Mouse (Mus musculus) E14TG2a.4 (cell line): ENCODE measurements at regions not wholly inside any gene's neighbourhood (a gene's known extent, or its start where the extent isn't known, plus 50 kb on each side); places are given as distances from the start of the nearest gene placed in this dataset.

Experiments
- CTCF ChIP-seq: conservative IDR thresholded peaks from 2 replicates; pipeline ENCODE4 v1.5.1; 2014; ENCODE audit warnings: low read length
- NANOG ChIP-seq: IDR thresholded peaks from 2 replicates; pipeline ENCODE4 v1.6.1; 2014; ENCODE audit warnings: borderline replicate concordance, low read length, mixed read lengths
- POU5F1 ChIP-seq: IDR thresholded peaks from 2 replicates; pipeline ENCODE4 v1.6.1; 2014; ENCODE audit warnings: low read length, borderline replicate concordance

DNA sequence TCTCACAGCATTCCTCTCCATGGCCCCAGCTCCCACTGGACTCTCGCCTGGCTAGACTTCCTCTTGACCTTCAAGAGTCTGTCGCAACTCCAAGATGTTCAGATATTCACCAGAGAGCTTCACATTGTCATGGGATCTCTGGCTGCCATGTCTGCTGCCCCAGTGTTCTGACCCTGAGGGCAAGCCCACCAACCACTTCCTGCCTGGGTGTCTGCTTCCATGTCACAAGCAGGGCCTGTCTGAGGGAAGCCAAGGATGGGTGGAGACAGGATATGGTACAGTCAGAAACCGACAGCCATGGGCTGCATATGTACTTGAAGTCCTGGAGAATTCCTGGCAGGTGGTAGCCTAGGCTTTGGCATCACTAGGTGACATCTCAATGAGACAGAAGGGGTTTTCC lies 69.8 kb downstream of the Lsm3 start:
- no peak for TF ChIP-seq CTCF
- TF ChIP-seq NANOG: no peak
- no peak for TF ChIP-seq POU5F1
